Mouse (Mus musculus) bone marrow, adult 2 months (tissue): ENCODE measurements around the gene Swt1.

Experiments
- CTCF ChIP-seq: fragments of 200-500 bp; IDR thresholded peaks from 2 replicates; pipeline ENCODE4 v1.5.1; 2011; ENCODE audit warnings: low read length, control low read depth; ENCODE audit not compliant: control insufficient read depth, insufficient read depth
- POLR2A ChIP-seq: fragments of 200-500 bp; IDR thresholded peaks from 2 replicates; pipeline ENCODE4 v1.6.1; 2011; ENCODE audit warnings: low read depth, mild to moderate bottlenecking, control low read depth, low read length, borderline replicate concordance; ENCODE audit not compliant: control insufficient read depth

DNA sequence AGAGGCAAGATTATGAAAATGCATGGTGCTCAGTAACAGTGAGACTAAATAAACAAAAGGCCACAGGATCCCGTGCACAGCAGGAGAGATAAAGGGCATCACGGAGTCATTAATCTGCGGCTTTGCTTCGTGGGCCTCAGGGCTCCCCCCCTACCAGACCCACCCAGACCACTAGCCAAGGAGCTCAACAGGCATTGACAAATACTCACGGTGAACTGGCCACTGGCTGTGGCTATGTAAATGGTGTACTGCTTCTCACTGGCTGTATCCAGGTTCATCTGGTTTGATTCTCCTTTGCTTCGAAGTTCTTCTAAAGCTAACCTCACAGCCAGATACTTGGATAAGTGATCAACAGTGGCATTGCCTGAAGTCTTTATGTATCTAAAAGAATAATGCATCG lies 43.2 kb upstream of the Swt1 start:
- TF ChIP-seq CTCF (no peak), POLR2A (no peak)
